Mouse (Mus musculus) T-helper 17 cell (primary cell): ENCODE data around the gene Tspan14.

Source experiments
- in situ Hi-C, 2 experiments: fragments of 300-600 bp; cut with MboI, MseI; formaldehyde crosslinking; loops; 1 replicate in 1 of 2; 2 replicates in 1 of 2; pipeline ENCODE4 v1.15.1; 2025; ENCODE audit warnings: high pct_unique_total_duplicates in 2 of 2

Gene Tspan14

GRCm38 (mm10) chr14:40918477-40918876, 48.1 kb downstream of the Tspan14 start:
- in situ Hi-C loops: loop anchor here in 1 of 2 experiments (5.0 kb wide), 1 partner anchor 109 kb away; no protein-coding TSS in a partner anchor

- in situ Hi-C loops: loop anchor here in 1 of 2 experiments (5.0 kb wide), 1 partner anchor 110 kb away; no protein-coding TSS in a partner anchor
Observed at GRCm38 (mm10) chr14:40917632-40918031, 49.0 kb downstream of the Tspan14 start.

- in situ Hi-C loops: loop anchor here in 1 of 2 experiments (5.0 kb wide), 1 partner anchor 111 kb away; no protein-coding TSS in a partner anchor
Observed at GRCm38 (mm10) chr14:40916667-40917066, 49.9 kb downstream of the Tspan14 start.

- in situ Hi-C loops: loop anchor here in 1 of 2 experiments (5.0 kb wide), 1 partner anchor 111 kb away; no protein-coding TSS in a partner anchor
Observed at GRCm38 (mm10) chr14:40915838-40916237, 50.8 kb downstream of the Tspan14 start.

GRCm38 (mm10) chr14:40914701-40915100, 51.9 kb downstream of the Tspan14 start:
- in situ Hi-C loops: loop anchor here (5.0 kb wide), 2 partner anchors 58 to 113 kb away; no protein-coding TSS in a partner anchor

GRCm38 (mm10) chr14:40913709-40914108, 52.9 kb downstream of the Tspan14 start:
- in situ Hi-C loops: loop anchor here (5.0 kb wide), 1 partner anchor 59 kb away; no protein-coding TSS in a partner anchor

GRCm38 (mm10) chr14:40911529-40911928, 55.1 kb downstream of the Tspan14 start:
- in situ Hi-C loops: loop anchor here (5.0 kb wide), 1 partner anchor 61 kb away; no protein-coding TSS in a partner anchor

- in situ Hi-C loops: no loop called here
Observed at GRCm38 (mm10) chr14:40908763-40909162, 57.8 kb downstream of the Tspan14 start.

- in situ Hi-C loops: no loop called here
Observed at GRCm38 (mm10) chr14:40906770-40907169, 59.8 kb downstream of the Tspan14 start.

GRCm38 (mm10) chr14:40905813-40906212, 60.8 kb downstream of the Tspan14 start:
- in situ Hi-C loops: no loop called here

- in situ Hi-C loops: no loop called here
Observed at GRCm38 (mm10) chr14:40902307-40903055, 64.1 kb downstream of the Tspan14 start.

GRCm38 (mm10) chr14:40900267-40900666, 66.3 kb downstream of the Tspan14 start:
- in situ Hi-C loops: no loop called here

GRCm38 (mm10) chr14:40897916-40898315, 68.7 kb downstream of the Tspan14 start:
- in situ Hi-C loops: loop anchor here in 1 of 2 experiments (25.0 kb wide), 1 partner anchor 1361 kb away; no protein-coding TSS in a partner anchor

GRCm38 (mm10) chr14:40895681-40896080, 70.9 kb downstream of the Tspan14 start:
- in situ Hi-C loops: loop anchor here in 1 of 2 experiments (25.0 kb wide), 1 partner anchor 1358 kb away; no protein-coding TSS in a partner anchor

- in situ Hi-C loops: loop anchor here in 1 of 2 experiments (25.0 kb wide), 1 partner anchor 1357 kb away; no protein-coding TSS in a partner anchor
Observed at GRCm38 (mm10) chr14:40894576-40895247, 71.9 kb downstream of the Tspan14 start.

GRCm38 (mm10) chr14:40893884-40894283, 72.7 kb downstream of the Tspan14 start:
- in situ Hi-C loops: loop anchor here in 1 of 2 experiments (25.0 kb wide), 1 partner anchor 1357 kb away; no protein-coding TSS in a partner anchor

- in situ Hi-C loops: loop anchor here in 1 of 2 experiments (25.0 kb wide), 1 partner anchor 1356 kb away; no protein-coding TSS in a partner anchor
Observed at GRCm38 (mm10) chr14:40893196-40893595, 73.4 kb downstream of the Tspan14 start, which contains the start of gene Sh2d4b. Sh2d4b (minus strand) TSS chr14:40893266.

GRCm38 (mm10) chr14:40892326-40892825, 74.2 kb downstream of the Tspan14 start:
- in situ Hi-C loops: loop anchor here in 1 of 2 experiments (25.0 kb wide), 1 partner anchor 1355 kb away; no protein-coding TSS in a partner anchor

GRCm38 (mm10) chr14:40891506-40891905, 75.1 kb downstream of the Tspan14 start:
- in situ Hi-C loops: loop anchor here in 1 of 2 experiments (25.0 kb wide), 1 partner anchor 1354 kb away; no protein-coding TSS in a partner anchor

- in situ Hi-C loops: loop anchor here in 1 of 2 experiments (25.0 kb wide), 1 partner anchor 1352 kb away; no protein-coding TSS in a partner anchor
Observed at GRCm38 (mm10) chr14:40889704-40890103, 76.9 kb downstream of the Tspan14 start.

- in situ Hi-C loops: loop anchor here in 1 of 2 experiments (25.0 kb wide), 1 partner anchor 1352 kb away; no protein-coding TSS in a partner anchor
Observed at GRCm38 (mm10) chr14:40889181-40889580, 77.4 kb downstream of the Tspan14 start.
